Mouse (Mus musculus) neural tube, embryonic 13.5 days (tissue): ENCODE data around the gene Zfp335. TPM values are rescaled to one million over a fixed set of nuclear protein-coding genes. Genes with fewer than 3 reads are reported as not detected.
A peak's percentile ranks its signal among the peaks of the same experiment; 100 is the strongest.
"Not testable (repeated sequence)": the region's sequence is repeated elsewhere in the genome, so short reads cannot be mapped to it uniquely, and the experiment has no call there.

Experiments
- ATAC-seq: fragments of 200-750 bp; cut with Nextera tagmentation; 2 replicates; pipeline ENCODE4 v1.8.0; 2017; ENCODE audit warnings: low read depth, mild to moderate bottlenecking, moderate TSS enrichment, moderate library complexity
- H3K27ac ChIP-seq: fragments of 300-500 bp; sonication (generic); replicated peaks from 2 replicates; pipeline ENCODE4 v1.5.1; 2015; ENCODE audit warnings: moderate library complexity, mild to moderate bottlenecking, inconsistent platforms
- H3K27me3 ChIP-seq: fragments of 300-500 bp; sonication (generic); 2 replicates; pipeline ENCODE4 v1.6.1; 2015; ENCODE audit warnings: mild to moderate bottlenecking, inconsistent platforms
- H3K36me3 ChIP-seq: fragments of 300-500 bp; sonication (generic); 2 replicates; pipeline ENCODE4 v1.6.1; 2015; ENCODE audit warnings: mild to moderate bottlenecking, inconsistent platforms
- H3K4me1 ChIP-seq: fragments of 300-500 bp; sonication (generic); replicated peaks from 2 replicates; pipeline ENCODE4 v1.6.1; 2015; ENCODE audit warnings: inconsistent platforms
- H3K4me2 ChIP-seq: fragments of 300-500 bp; sonication (generic); 2 replicates; pipeline ENCODE4 v1.6.1; 2015; ENCODE audit warnings: inconsistent platforms, mild to moderate bottlenecking, moderate library complexity
- H3K4me3 ChIP-seq: fragments of 300-500 bp; sonication (generic); 2 replicates; pipeline ENCODE4 v1.5.1; 2015; ENCODE audit warnings: mild to moderate bottlenecking, inconsistent platforms
- H3K9ac ChIP-seq: fragments of 300-500 bp; sonication (generic); 2 replicates; pipeline ENCODE4 v1.6.1; 2015; ENCODE audit warnings: moderate library complexity, mild to moderate bottlenecking, inconsistent platforms
- H3K9me3 ChIP-seq: fragments of 300-500 bp; sonication (generic); 2 replicates; pipeline ENCODE4 v1.6.1; 2016; ENCODE audit warnings: inconsistent platforms
- WGBS: fragments of 180-500 bp; shearing (Covaris S2); methylation state at CpG from one replicate; pipeline ENCODE4 v1.1.7; 2015; 5-methylcytosine and 5-hydroxymethylcytosine counted together
- polyA plus RNA-seq: library from polyadenylated mRNA; unstranded; fragments of >200 nt; fragmentation: Nextera tagmentation; extraction: Ambion mirVana; gene quantifications from 2 replicates; pipeline ENCODE4 v1.2.1, GENCODE M21; 2015

Zfp335 gene
- polyA plus RNA-seq, 1 experiment from 2014 or later = 13.3 TPM

- Histone ChIP-seq H3K4me3 (no peak overlapping the region), H3K36me3 (peaks cover 100% of the 10 kb centered on the region), H3K27me3 (no peaks in the 10 kb centered on the region), H3K27ac (no peak overlapping the region), H3K9ac (no peak overlapping the region), H3K4me1 (no peaks in the 10 kb centered on the region), H3K4me2 (no peak overlapping the region), H3K9me3 (no peaks in the 10 kb centered on the region)
- WGBS = 94% methylated on average over 24 of the region's 24 CpGs
- no peak for ATAC-seq
Observed at GRCm38 (mm10) chr2:164890411-164891049, 21.0 kb downstream of the Zfp335 start.

GRCm38 (mm10) chr2:164889960-164890359, 21.6 kb downstream of the Zfp335 start:
- no peak for ATAC-seq
- Histone ChIP-seq H3K9ac (no peak overlapping the region), H3K4me2 (no peak overlapping the region), H3K27ac (no peak overlapping the region), H3K27me3 (no peaks in the 10 kb centered on the region), H3K4me1 (no peaks in the 10 kb centered on the region), H3K9me3 (no peaks in the 10 kb centered on the region), H3K4me3 (no peak overlapping the region), H3K36me3 (peaks cover 100% of the 10 kb centered on the region)
- WGBS = 94% methylated on average over 2 of the region's 2 CpGs

- Histone ChIP-seq H3K27ac (no peak overlapping the region), H3K4me1 (no peaks in the 10 kb centered on the region), H3K4me3 (no peak overlapping the region), H3K36me3 (peaks cover 99% of the 10 kb centered on the region), H3K4me2 (no peak overlapping the region), H3K9me3 (no peaks in the 10 kb centered on the region), H3K9ac (no peak overlapping the region), H3K27me3 (no peaks in the 10 kb centered on the region)
- no peak for ATAC-seq
- WGBS = 85% methylated on average over 12 of the region's 12 CpGs
Observed at GRCm38 (mm10) chr2:164888996-164889395, 22.6 kb downstream of the Zfp335 start.

GRCm38 (mm10) chr2:164886617-164887016, 24.9 kb downstream of the Zfp335 start:
- Histone ChIP-seq H3K9ac (no peak overlapping the region), H3K27ac (no peak overlapping the region), H3K9me3 (no peaks in the 10 kb centered on the region), H3K4me1 (peaks cover 6% of the 10 kb centered on the region), H3K27me3 (no peaks in the 10 kb centered on the region), H3K36me3 (peaks cover 90% of the 10 kb centered on the region), H3K4me3 (no peak overlapping the region), H3K4me2 (no peak overlapping the region)
- ATAC-seq = no peak
- WGBS = 97% methylated on average over 10 of the region's 10 CpGs

GRCm38 (mm10) chr2:164885788-164886187, 25.8 kb downstream of the Zfp335 start:
- Histone ChIP-seq H3K4me1 (peaks cover 14% of the 10 kb centered on the region), H3K9ac (0 out of 2 replicates have a peak overlapping the region, but pooled peaks have one; percentile 8), H3K4me3 (no peak overlapping the region), H3K9me3 (no peaks in the 10 kb centered on the region), H3K27me3 (no peaks in the 10 kb centered on the region), H3K36me3 (peaks cover 82% of the 10 kb centered on the region), H3K4me2 (no peak overlapping the region), H3K27ac (no peak overlapping the region)
- no peak for ATAC-seq
- 78% methylated on average over 7 of the region's 7 CpGs for WGBS

GRCm38 (mm10) chr2:164882619-164883018, 28.9 kb downstream of the Zfp335 start:
- Histone ChIP-seq H3K9ac (no peak overlapping the region), H3K4me1 (peaks cover 31% of the 10 kb centered on the region), H3K36me3 (peaks cover 50% of the 10 kb centered on the region), H3K27ac (peak overlapping the region; percentile 67), H3K4me2 (no peak overlapping the region), H3K9me3 (no peaks in the 10 kb centered on the region), H3K4me3 (no peak overlapping the region), H3K27me3 (no peaks in the 10 kb centered on the region)
- no peak for ATAC-seq
- 33% methylated on average over 9 of the region's 9 CpGs for whole genome bisulfite sequencing

GRCm38 (mm10) chr2:164879568-164880277, 31.8 kb downstream of the Zfp335 start:
- under 1% methylated on average over 69 of the region's 72 CpGs for WGBS
- ATAC-seq = peak; percentile 90
- peaks cover 21% of the 10 kb centered on the region for H3K36me3 ChIP-seq

GRCm38 (mm10) chr2:164879228-164879567, 32.4 kb downstream of the Zfp335 start, which contains the start of gene Pcif1:
Pcif1 (plus strand) TSS chr2:164879304.
- Histone ChIP-seq H3K4me3 (peak within 1 kb of the TSS; percentile 95), H3K9me3 (no peaks in the 10 kb centered on the region), H3K27me3 (no peaks in the 10 kb centered on the region), H3K27ac (peak within 1 kb of the TSS; percentile 100), H3K4me2 (peak within 1 kb of the TSS; percentile 99), H3K36me3 (peaks cover 17% of the 10 kb centered on the region), H3K9ac (peak within 1 kb of the TSS; percentile 100), H3K4me1 (peaks cover 53% of the 10 kb centered on the region)
- 0% methylated on average over 40 of the region's 40 CpGs for WGBS
- peak; percentile 91 for ATAC-seq

More at GRCm38 (mm10) chr2:164879568-164880277, 31.8 kb downstream of the Zfp335 start:
- H3K4me3 ChIP-seq = peak overlapping the region; percentile 95
- H3K9me3 ChIP-seq = no peaks in the 10 kb centered on the region
- H3K27me3 ChIP-seq = no peaks in the 10 kb centered on the region
- peaks cover 48% of the 10 kb centered on the region for H3K4me1 ChIP-seq
- peak overlapping the region; percentile 99 for H3K4me2 ChIP-seq
- peak overlapping the region; percentile 100 for H3K9ac ChIP-seq
- H3K27ac ChIP-seq = peak overlapping the region; percentile 100

- under 1% methylated on average over 28 of the region's 28 CpGs for WGBS
- peaks cover 12% of the 10 kb centered on the region; the same call in 1 of the 2 replicates for H3K36me3 ChIP-seq
- H3K4me1 ChIP-seq = peaks cover 57% of the 10 kb centered on the region
- peak overlapping the region; percentile 100 for H3K9ac ChIP-seq
- H3K9me3 ChIP-seq = no peaks in the 10 kb centered on the region
- H3K4me3 ChIP-seq = peak overlapping the region; percentile 95
- ATAC-seq = peak; percentile 63
- no peaks in the 10 kb centered on the region for H3K27me3 ChIP-seq
- peak overlapping the region; percentile 99 for H3K4me2 ChIP-seq
- H3K27ac ChIP-seq = peak overlapping the region; percentile 100
Observed at GRCm38 (mm10) chr2:164878509-164879227, 32.9 kb downstream of the Zfp335 start.

GRCm38 (mm10) chr2:164877376-164878215, 34.0 kb downstream of the Zfp335 start:
- peak overlapping the region; percentile 99 for H3K4me2 ChIP-seq
- not testable (repeated sequence) for H3K9me3 ChIP-seq, H3K9ac ChIP-seq, ATAC-seq, H3K36me3 ChIP-seq, H3K27me3 ChIP-seq
- H3K27ac ChIP-seq = 0 out of 2 replicates have a peak overlapping the region, but pooled peaks have one; percentile 100
- H3K4me3 ChIP-seq = peak overlapping the region; percentile 95
- peaks cover 53% of the 10 kb centered on the region for H3K4me1 ChIP-seq
- 74% methylated on average over 11 of the region's 11 CpGs for WGBS

GRCm38 (mm10) chr2:164875648-164876047, 35.9 kb downstream of the Zfp335 start:
- H3K9me3 ChIP-seq, H3K4me3 ChIP-seq, H3K4me2 ChIP-seq, H3K27me3 ChIP-seq, H3K36me3 ChIP-seq, H3K9ac ChIP-seq, H3K27ac ChIP-seq, ATAC-seq: not testable (repeated sequence)
- peaks cover 42% of the 10 kb centered on the region for H3K4me1 ChIP-seq
- WGBS = 44% methylated on average over 2 of the region's 2 CpGs
